Mouse (Mus musculus) kidney, adult 2 months (tissue): Measurements from ENCODE around the gene Slc45a1.

Experiments
- CTCF ChIP-seq: fragments of 200-500 bp; conservative IDR thresholded peaks from 2 replicates; pipeline ENCODE4 v1.5.1; 2011; ENCODE audit warnings: low read depth, mild to moderate bottlenecking, control low read depth, low read length, moderate library complexity, mixed read lengths; ENCODE audit not compliant: insufficient read depth, insufficient read length
- POLR2A ChIP-seq: fragments of 200-500 bp; IDR thresholded peaks from one replicate; pipeline ENCODE4 v1.6.1; 2011; ENCODE audit warnings: low read depth, low read length, control low read depth

- TF ChIP-seq POLR2A (no peak), CTCF (no peak)
Observed at GRCm38 (mm10) chr4:150644299-150644698, 7.7 kb downstream of the Slc45a1 start.
